Comparison of ENCODE assay signal across 19 mouse cellular contexts in the genomic region with DNA sequence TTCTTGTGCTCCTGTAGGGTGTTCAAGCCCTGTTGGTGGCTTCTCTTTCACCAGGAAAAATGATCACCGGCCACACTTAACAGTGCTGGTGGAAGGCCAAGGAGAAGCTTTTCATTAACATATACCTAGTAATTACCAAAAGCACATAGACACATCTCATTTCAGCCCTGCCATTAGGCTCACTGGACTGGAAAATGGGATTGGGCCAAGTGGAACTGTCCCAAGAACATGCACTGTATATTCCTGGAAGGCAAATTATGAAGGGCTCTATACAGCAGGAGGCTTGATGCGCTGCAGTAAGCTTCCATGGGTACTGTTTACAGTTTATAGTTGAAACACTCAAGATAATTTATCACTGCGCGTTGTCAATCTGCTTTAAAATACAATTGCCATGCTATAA.
A peak's percentile ranks its signal among the peaks of the same experiment; 100 is the strongest.
DNase-seq lines count a peak whose midpoint lies in the region; ATAC-seq and TF ChIP-seq lines count a peak whose summit lies in the region.
"Had no signal": no experiment of that assay in that cellular context is flagged by ENCODE, and none has a peak within 500 bp of the region (broad histone marks: within the 10 kb centered on the region; RNA-seq: fewer than 3 reads in every experiment).

No protein-coding gene starts in this region.

- no peak overlapping the region for H3K4me2 ChIP-seq in hindbrain, postnatal 0 days (ENCODE audit: low read depth, low read length)
- H3K4me2 ChIP-seq in hindbrain, embryonic 13.5 days = no peak overlapping the region
- no peak overlapping the region for H3K4me2 ChIP-seq in midbrain, postnatal 0 days (ENCODE audit: low read depth, low read length, poor library complexity, severe bottlenecking)
- no peak overlapping the region for H3K4me2 ChIP-seq in midbrain, embryonic 15.5 days
- H3K4me2 ChIP-seq: embryonic facial prominence, embryonic 15.5 days; heart, embryonic 13.5 days; lung, embryonic 15.5 days; midbrain, embryonic 11.5 days had no signal

- DNase-seq in hindbrain, postnatal 0 days (ENCODE audit: low spot score) = peak; percentile 65
- peak; percentile 61 for DNase-seq in midbrain, postnatal 0 days (ENCODE audit: low spot score)
- peak; percentile 11 for DNase-seq in cerebellum, adult 11-12 months
- peak; percentile 83 to 86 for DNase-seq in cerebellum, postnatal 14 days
- DNase-seq in lung, postnatal 10 days = no peak
- DNase-seq in left cerebral cortex, adult 9 months (ENCODE audit: low spot score in 2 of 2) = no peak
- DNase-seq: B cell, adult 2 months; heart, adult 11 months; kidney, postnatal 14 days; right cerebral cortex, postnatal 25 days; thymus, postnatal 36 days had no signal

- no peak for TF ChIP-seq CTCF in hindbrain, postnatal 0 days (IDR thresholded peaks at IDR 0.05; ENCODE audit: low read depth)
- no peak for TF ChIP-seq CTCF in midbrain, postnatal 0 days (IDR thresholded peaks at IDR 0.05)

- H3K9me3 ChIP-seq in hindbrain, postnatal 0 days (ENCODE audit: low read length) = no peaks in the 10 kb centered on the region
- H3K9me3 ChIP-seq in hindbrain, embryonic 13.5 days = no peaks in the 10 kb centered on the region
- no peaks in the 10 kb centered on the region for H3K9me3 ChIP-seq in midbrain, postnatal 0 days (ENCODE audit: low read length)
- H3K9me3 ChIP-seq in midbrain, embryonic 15.5 days = no peaks in the 10 kb centered on the region
- H3K9me3 ChIP-seq: embryonic facial prominence, embryonic 15.5 days; heart, embryonic 13.5 days; lung, embryonic 15.5 days had no signal

- no peak overlapping the region for H3K9ac ChIP-seq in hindbrain, postnatal 0 days (replicated peaks; ENCODE audit: low read length)
- no peak overlapping the region for H3K9ac ChIP-seq in hindbrain, embryonic 13.5 days
- no peak overlapping the region for H3K9ac ChIP-seq in midbrain, postnatal 0 days (replicated peaks; ENCODE audit: low read length, poor library complexity, severe bottlenecking)
- no peak overlapping the region for H3K9ac ChIP-seq in midbrain, embryonic 15.5 days
- H3K9ac ChIP-seq: embryonic facial prominence, embryonic 15.5 days; heart, embryonic 13.5 days; liver, embryonic 14.5 days; lung, embryonic 15.5 days had no signal

- no peaks in the 10 kb centered on the region; the same call in 1 of the 2 replicates for H3K4me1 ChIP-seq in hindbrain, postnatal 0 days (ENCODE audit: insufficient read depth, low read length)
- no peaks in the 10 kb centered on the region for H3K4me1 ChIP-seq in hindbrain, embryonic 13.5 days (replicated peaks)
- no peaks in the 10 kb centered on the region for H3K4me1 ChIP-seq in midbrain, postnatal 0 days (ENCODE audit: insufficient read depth, low read length)
- H3K4me1 ChIP-seq in midbrain, embryonic 15.5 days = no peaks in the 10 kb centered on the region
- H3K4me1 ChIP-seq: embryonic facial prominence, embryonic 15.5 days; lung, embryonic 15.5 days had no signal

- no peak overlapping the region for H3K4me3 ChIP-seq in hindbrain, postnatal 0 days (ENCODE audit: low read length)
- H3K4me3 ChIP-seq in hindbrain, embryonic 13.5 days = no peak overlapping the region
- H3K4me3 ChIP-seq in midbrain, postnatal 0 days (ENCODE audit: low read depth, low read length) = no peak overlapping the region
- H3K4me3 ChIP-seq in midbrain, embryonic 15.5 days = no peak overlapping the region
- H3K4me3 ChIP-seq: embryonic facial prominence, embryonic 15.5 days; heart, embryonic 13.5 days; lung, embryonic 15.5 days had no signal

- no peak overlapping the region for H3K27ac ChIP-seq in hindbrain, postnatal 0 days
- no peak overlapping the region for H3K27ac ChIP-seq in hindbrain, embryonic 13.5 days
- no peak overlapping the region for H3K27ac ChIP-seq in midbrain, postnatal 0 days (ENCODE audit: low read depth, low read length)
- H3K27ac ChIP-seq in midbrain, embryonic 15.5 days = no peak overlapping the region
- H3K27ac ChIP-seq: embryonic facial prominence, embryonic 15.5 days; heart, embryonic 13.5 days; liver, embryonic 14.5 days; lung, embryonic 15.5 days; macrophage had no signal

- WGBS in hindbrain, postnatal 0 days = 62% methylated on average over 4 of the region's 4 CpGs
- 79% methylated on average over 4 of the region's 4 CpGs for WGBS in hindbrain, embryonic 13.5 days
- 85% methylated on average over 4 of the region's 4 CpGs for WGBS in midbrain, postnatal 0 days
- WGBS in midbrain, embryonic 15.5 days = 92% methylated on average over 4 of the region's 4 CpGs

- ATAC-seq in hindbrain, postnatal 0 days = peak; percentile 40; the same call in 1 of the 2 replicates
- ATAC-seq in hindbrain, embryonic 13.5 days (ENCODE audit: low FRiP score) = no peak
- ATAC-seq in midbrain, postnatal 0 days (ENCODE audit: low FRiP score) = no peak
- ATAC-seq in midbrain, embryonic 15.5 days (replicated peaks) = no peak

- no peaks in the 10 kb centered on the region for H3K27me3 ChIP-seq in hindbrain, postnatal 0 days (ENCODE audit: insufficient read depth, low read length)
- no peaks in the 10 kb centered on the region for H3K27me3 ChIP-seq in hindbrain, embryonic 13.5 days
- no peaks in the 10 kb centered on the region for H3K27me3 ChIP-seq in midbrain, postnatal 0 days (ENCODE audit: insufficient read depth, low read length)
- H3K27me3 ChIP-seq in midbrain, embryonic 15.5 days (replicated peaks) = no peaks in the 10 kb centered on the region
- H3K27me3 ChIP-seq: embryonic facial prominence, embryonic 15.5 days; heart, embryonic 13.5 days; lung, embryonic 15.5 days had no signal

- no peaks in the 10 kb centered on the region for H3K36me3 ChIP-seq in hindbrain, postnatal 0 days (ENCODE audit: insufficient read depth, low read length)
- no peaks in the 10 kb centered on the region for H3K36me3 ChIP-seq in hindbrain, embryonic 13.5 days
- no peaks in the 10 kb centered on the region for H3K36me3 ChIP-seq in midbrain, postnatal 0 days (ENCODE audit: insufficient read depth, low read length)
- no peaks in the 10 kb centered on the region for H3K36me3 ChIP-seq in midbrain, embryonic 15.5 days (replicated peaks)
- H3K36me3 ChIP-seq: embryonic facial prominence, embryonic 15.5 days; heart, embryonic 13.5 days; lung, embryonic 15.5 days had no signal

Comparison
In these comparisons a context has a peak if more than half of its experiments do, and no peak if none do; other contexts are left out.
1. DNase-seq: peak in hindbrain, postnatal 0 days (single experiment), midbrain, postnatal 0 days (single experiment), cerebellum, adult 11-12 months (single experiment) and cerebellum, postnatal 14 days (2 of 2); none in lung, postnatal 10 days (single experiment) and left cerebral cortex, adult 9 months (0 of 2).